Mouse (Mus musculus) ovary, postnatal 36 days (tissue): ENCODE results near the gene Myt1l.

Source experiments
- DNase-seq: peaks from one replicate; pipeline ENCODE4 v3.0.0; 2022; ENCODE audit warnings: low spot score, mixed read lengths

The Myt1l gene

GRCm38 (mm10) chr12:29723722-29724338 is 195.6 kb downstream of the Myt1l start:
- no peak for DNase-seq

DNA sequence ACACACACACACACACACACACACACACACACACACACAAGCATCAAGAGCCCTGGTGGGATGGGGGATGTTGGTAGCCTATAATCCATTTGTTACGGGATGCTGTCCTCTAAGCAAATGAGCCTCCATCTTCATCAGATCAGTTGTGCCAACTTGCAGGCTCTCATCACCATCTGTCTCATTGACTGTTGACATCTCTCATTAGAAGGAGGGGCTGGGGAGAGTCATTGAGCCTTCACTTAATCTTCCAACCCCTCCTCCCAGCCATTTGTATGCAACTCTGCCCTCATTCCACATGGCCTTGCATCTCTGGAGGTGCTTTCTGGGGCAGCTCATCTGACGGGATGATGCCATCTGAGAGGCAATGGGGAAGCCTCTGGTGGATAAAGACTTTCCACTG is 200.1 kb downstream of the Myt1l start:
- no peak for DNase-seq

GRCm38 (mm10) chr12:29740346-29741025 is 212.3 kb downstream of the Myt1l start:
- DNase-seq: no peak

GRCm38 (mm10) chr12:29741181-29741580 is 213.0 kb downstream of the Myt1l start:
- no peak for DNase-seq

DNA sequence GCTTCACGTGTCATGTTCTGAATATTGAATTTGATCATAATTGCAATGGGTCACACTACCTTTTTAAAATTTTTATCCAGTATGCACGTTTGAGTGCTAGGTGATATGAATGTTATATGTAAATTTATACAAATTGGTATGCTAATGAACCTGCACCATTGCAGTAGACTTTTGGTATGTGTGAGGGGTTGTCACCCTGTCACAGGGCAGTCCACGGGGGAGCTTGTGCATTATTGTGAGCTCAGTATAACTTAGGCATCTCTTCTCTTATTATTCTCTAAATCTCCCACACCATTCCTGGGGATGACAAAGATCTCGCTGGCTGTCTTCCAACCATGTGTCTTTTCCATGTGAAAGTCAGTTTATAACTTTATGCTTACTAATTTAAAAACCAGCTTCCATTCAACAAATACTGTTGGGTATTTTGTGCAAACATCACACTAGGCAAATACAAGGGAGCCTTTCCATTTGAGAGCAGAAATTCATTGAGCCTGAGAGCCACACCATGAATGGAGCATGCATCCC is 222.5 kb downstream of the Myt1l start:
- no peak for DNase-seq

DNA sequence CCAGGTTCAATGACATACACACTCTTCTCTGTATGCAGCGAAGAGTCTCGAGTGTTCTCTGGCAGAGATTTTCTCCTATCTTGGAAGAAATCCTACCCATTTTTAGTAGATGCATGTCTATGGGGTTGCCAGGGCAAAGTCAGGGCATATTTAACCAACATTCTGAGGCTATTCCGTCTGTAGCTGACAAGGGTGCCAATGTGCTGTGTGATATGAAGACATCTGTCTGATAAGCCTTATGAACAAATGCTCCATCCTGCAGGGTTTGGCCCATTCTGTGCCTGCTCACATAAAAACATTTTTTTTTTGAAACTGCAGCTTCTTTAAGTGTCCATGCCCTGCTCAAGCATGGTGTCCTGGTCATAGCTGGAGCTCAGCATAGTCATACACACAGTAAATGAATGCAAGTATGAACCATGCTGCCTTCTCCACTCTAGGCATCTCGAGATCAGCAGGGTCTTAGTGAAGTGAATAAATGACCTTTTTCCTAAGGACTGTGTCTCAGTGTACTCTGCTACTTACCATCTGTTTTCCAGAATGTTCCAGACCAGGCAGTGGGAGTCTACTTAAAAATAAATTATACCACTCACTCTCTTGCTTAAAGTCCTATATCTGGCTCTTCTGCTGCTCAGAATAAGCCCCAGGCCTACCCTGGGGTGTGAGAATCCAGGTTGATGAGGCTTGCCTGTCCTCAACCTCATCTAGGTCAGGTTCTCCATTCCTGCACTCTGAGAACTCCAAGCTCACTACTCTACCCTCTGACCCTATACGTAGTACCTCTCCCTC is 227.1 kb downstream of the Myt1l start:
- no peak for DNase-seq

- no peak for DNase-seq
Measured at GRCm38 (mm10) chr12:29755872-29756265, 227.7 kb downstream of the Myt1l start.

- DNase-seq: no peak
Measured at GRCm38 (mm10) chr12:29760611-29761010, 232.4 kb downstream of the Myt1l start.

DNA sequence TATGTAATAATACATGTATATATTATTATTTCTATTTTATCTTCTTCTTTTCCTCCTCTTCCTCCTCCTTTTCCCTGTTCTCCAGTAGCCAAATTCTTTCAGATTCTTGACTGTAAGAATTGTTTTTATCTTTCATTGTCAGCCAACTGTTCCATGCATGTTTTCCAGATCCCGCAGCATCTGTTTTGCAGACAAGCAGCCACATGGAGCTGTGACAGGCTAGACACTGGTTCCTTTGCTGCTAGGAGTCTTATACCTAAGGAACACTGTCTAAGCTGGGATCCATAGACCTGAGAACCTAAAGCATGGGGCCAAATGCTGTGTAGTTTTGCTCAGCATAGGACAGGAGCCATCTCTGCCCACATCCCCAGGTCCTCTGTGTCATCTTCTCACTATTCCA is 238.0 kb downstream of the Myt1l start:
- DNase-seq: no peak

- DNase-seq: no peak
Measured at GRCm38 (mm10) chr12:29771791-29772190, 243.6 kb downstream of the Myt1l start.

DNA sequence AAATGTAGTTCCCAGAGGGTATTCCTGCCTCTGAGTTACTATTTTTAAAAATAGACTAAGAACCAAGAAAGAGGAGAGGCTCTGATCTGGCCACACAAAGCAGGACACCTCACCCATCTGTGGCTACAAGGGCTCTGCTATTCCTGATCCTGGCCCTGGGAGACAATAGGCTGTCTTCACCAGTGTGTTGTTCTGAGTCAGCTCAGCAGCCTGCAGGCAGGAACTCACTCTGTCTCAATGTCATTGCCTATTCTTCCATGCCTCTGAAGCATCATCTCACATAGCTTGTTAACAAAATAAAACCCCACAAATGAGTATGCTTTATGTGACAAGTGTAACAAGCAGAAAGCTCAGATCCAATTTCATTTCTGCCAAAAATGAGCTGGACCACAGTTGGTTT is 244.2 kb downstream of the Myt1l start:
- no peak for DNase-seq

GRCm38 (mm10) chr12:29778901-29779300 is 250.7 kb downstream of the Myt1l start:
- DNase-seq: no peak

DNA sequence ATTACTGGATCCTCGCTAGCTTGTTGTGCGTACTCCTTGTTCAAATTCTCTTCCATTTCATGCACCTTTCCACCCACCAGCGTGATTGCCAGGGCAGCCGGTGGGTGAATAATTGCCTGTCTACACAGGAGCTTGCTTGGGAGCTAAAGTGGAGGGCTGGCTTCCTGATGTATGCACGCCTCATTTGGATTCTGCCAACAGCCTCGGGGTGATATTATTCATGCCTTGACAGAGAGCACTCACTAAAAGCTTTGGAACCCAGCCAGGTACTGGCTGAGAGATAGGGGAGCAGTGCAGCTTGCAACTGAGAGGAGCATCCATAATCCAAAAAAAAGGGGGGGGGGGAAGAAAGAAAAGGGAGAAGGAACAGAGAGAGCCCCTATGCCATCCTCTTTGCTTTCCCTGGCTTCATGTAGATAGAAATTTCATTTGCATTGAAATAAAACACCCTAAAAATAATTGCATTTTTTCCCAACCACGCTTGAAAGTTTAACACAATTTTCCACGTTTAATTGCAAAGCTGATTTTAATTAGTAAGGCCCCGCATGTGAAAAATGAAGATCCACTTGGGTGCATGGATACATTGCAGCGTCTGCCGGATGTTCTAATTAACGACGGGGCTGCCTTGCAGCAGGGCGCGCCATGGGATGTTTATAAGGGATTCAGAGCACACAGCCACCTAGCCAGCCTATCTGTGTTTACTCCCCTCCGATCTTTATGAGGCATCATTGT is 261.3 kb downstream of the Myt1l start:
- peak; percentile 5 for DNase-seq

GRCm38 (mm10) chr12:29790051-29790386 is 261.8 kb downstream of the Myt1l start:
- DNase-seq: no peak

DNA sequence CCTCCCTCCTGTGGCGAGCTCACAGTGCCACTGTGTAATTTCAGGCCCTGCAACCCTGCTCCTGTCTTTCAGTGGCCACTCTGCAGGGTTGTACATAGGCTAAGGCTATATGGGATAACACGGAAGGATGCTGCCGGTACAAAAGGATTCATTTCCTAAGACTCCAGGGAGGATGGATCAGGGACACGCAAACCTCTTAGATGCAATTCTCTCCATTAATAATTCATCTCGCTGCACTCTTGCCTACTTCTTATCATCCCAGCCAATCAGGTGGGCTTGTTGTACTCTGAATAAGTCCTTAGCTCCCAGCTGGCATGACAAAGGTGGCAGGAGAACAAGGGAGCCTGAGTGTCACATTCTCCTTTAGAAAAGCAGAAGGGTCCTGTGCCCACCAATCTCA is 264.8 kb downstream of the Myt1l start:
- no peak for DNase-seq

DNA sequence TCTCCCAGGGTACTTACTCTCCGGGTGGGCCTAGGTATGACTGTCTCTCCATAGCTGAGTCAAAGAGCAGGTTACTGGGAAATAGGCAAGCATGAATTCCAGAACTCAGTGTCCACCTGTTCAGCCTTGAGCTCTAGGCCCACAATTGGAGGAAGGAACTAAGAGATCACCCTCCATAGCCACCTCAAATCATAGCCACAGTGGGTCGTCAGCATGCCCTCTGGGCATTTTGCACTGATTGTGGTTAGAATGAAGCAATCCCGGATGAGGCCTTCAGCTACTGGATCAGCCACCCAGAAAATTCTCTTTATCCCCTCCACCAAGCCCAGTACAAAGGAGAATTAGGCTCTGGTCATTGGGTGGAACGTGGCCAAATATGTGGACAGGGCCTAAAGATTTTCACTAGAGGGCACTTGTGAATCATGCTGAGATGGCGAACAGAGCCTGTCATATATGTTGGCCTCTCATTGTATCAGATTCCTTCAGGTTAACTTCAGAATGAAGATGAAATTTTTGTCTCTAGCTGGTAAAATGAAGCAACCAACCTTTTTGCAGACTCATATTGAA is 267.0 kb downstream of the Myt1l start:
- DNase-seq: no peak

GRCm38 (mm10) chr12:29798595-29799391 is 270.6 kb downstream of the Myt1l start:
- no peak for DNase-seq

DNA sequence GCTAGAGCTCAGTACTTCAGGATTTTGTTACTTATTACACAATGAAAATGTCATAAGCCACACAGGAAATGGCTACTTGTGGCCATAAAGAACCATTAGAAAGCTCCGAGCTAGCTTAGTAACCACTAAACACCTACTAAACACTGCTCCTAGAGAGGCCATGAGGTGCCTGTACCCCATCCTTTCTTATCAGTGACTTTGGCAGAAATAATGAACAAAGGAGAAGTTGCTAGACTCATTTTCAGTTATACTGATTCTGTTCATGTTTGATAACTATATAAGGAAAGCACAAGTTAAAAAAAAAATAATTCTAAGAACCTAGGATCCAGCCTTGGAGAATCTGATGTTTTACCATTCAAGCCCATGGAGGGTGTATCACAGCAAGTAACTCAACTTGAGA is 278.2 kb downstream of the Myt1l start:
- no peak for DNase-seq

DNA sequence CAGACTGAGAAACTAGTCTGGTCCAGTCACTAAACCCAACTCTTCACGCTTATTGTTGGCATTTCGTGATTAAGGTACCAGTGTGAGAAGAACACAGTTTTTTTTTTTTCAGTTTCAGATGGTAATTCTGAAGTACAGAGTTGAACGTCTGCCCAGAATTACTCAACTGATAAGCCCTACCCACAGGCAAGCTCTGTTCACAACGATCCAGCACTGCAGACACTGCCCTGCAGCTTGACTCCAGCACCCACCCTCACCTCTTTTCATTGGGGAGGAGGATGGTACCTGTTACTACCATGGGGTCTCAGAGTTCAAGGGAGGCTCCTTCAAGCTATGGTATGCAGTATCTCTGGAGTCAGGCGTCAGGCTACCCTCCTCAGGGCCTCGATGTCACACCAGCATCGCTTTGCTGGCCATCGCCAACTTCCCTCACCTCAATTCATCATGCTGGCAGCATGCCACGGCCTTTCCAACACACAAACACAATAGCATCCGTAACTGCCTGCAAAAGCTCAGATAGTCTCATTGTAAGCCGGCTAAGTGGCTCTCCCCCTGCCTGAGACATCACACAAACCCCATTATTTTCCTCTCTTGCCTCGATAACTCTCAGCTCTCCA is 281.5 kb downstream of the Myt1l start:
- DNase-seq: peak; percentile 31

DNA sequence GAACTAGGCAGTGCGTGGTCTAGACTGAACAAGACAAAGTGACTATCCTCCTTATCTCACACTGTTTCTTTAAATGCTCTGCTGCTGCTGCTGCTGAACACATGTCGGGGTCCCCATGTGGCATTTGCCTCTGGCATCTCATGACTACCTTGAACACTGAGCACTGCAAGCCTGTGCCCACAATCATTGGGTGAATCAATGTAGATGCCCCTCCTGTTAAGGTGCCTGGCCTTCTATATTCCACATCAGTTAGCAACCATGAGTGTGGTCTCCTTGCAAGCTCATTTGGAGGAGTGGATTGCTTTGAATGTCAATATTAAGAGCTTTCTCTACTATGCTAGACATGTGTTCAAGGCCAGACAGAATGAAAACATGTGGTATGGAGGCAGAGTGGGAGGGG is 287.3 kb downstream of the Myt1l start:
- no peak for DNase-seq

DNA sequence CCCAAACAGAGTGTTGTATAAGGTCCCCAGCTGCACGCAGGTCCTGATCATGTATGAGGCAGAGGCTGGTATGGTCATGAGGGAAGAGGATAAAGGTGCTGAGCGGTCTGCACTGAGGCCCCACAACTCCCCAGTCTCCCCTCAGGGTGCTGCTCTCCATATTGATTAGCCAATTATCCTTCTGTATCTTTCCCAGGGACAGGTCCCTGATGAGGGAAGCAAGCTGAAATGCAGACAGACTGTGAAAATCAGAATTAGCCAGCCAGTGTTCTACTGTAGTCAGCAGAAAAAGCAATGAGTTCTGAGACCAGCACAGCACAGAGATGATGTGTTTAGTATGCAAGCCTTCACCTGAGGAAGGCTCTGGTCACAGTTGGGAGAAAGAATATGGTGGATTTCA is 287.9 kb downstream of the Myt1l start:
- DNase-seq: no peak
